Mouse (Mus musculus): Measurements from ENCODE around the gene Gm44596.

GRCm38 (mm10) chr6:128383752-128384151 lies 8.4 kb downstream of the Gm44596 start:
- TF ChIP-seq CTCF (IDR thresholded peaks at IDR 0.05; ENCODE audit: control insufficient read depth, insufficient read depth, insufficient read length) (no peak), MYOD1 (IDR thresholded peaks at IDR 0.05; ENCODE audit: control insufficient read depth, insufficient read length, low read depth) (no peak), USF1 (IDR thresholded peaks at IDR 0.05; ENCODE audit: low read depth) (no peak), MYOG (IDR thresholded peaks at IDR 0.05; ENCODE audit: control insufficient read depth, extremely low read depth, insufficient read length) (no peak), MAX (IDR thresholded peaks at IDR 0.05) (no peak), CEBPB (IDR thresholded peaks at IDR 0.05; ENCODE audit: low read depth) (no peak), FOSL1 (IDR thresholded peaks at IDR 0.05; ENCODE audit: insufficient read depth, low read length, poor library complexity, severe bottlenecking) (no peak)

Data from C2C12 (cell line).